In the genomic region with DNA sequence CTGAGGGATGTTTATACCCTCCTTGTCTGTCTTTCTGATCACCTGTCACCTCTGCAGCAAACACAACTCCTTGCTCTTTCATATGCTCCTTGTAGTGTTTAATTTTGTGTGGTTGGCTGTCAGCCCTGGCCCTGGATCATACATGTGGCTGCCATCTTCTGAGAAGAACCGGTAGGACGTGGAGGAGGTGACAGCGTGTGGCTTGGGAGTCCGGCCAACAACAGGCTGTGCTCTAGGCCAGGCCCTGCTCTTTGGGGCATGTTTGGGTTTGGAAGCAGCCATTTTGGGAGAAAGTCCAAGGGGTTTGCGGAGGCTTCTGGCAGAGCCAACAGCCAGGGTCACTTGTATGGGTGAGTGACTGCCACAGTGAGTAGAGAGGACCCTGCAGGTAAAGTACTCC, we compare ENCODE assay signal across 26 mouse cellular contexts. TPM values are rescaled to one million over a fixed set of nuclear protein-coding genes. Genes with fewer than 3 reads are reported as not detected.
DNase-seq lines count a peak whose midpoint lies in the region; ATAC-seq and TF ChIP-seq lines count a peak whose summit lies in the region.
"Had no signal": no experiment of that assay in that cellular context is flagged by ENCODE, and none has a peak within 500 bp of the region (broad histone marks: within the 10 kb centered on the region; RNA-seq: fewer than 3 reads in every experiment).

No protein-coding gene starts in this region.

- no peak for TF ChIP-seq CTCF in cerebellum, adult 2 months (IDR thresholded peaks at IDR 0.05; ENCODE audit: borderline replicate concordance, insufficient read depth, low read depth, low read length)

- H3K27ac ChIP-seq in cerebellum, adult 2 months (ENCODE audit: insufficient read depth, low read length): peak overlapping the region; percentile 83
- H3K27ac ChIP-seq: forebrain, embryonic 12.5 days; heart, embryonic 15.5 days; liver, embryonic 12.5 days; midbrain, embryonic 15.5 days had no signal

- peak; percentile 59 for ATAC-seq in cerebellum, adult (ENCODE audit: insufficient number of reproducible peaks, low FRiP score, low TSS enrichment)
- ATAC-seq in activated CD4-positive, CD25-positive, alpha-beta regulatory T cell, adult 4 months: no peak
- ATAC-seq: inflammation-experienced regulatory T-cells, adult 6 months; liver, embryonic 12.5 days; liver, postnatal 0 days; midbrain, embryonic 15.5 days had no signal

- DNase-seq in cerebellum, postnatal 4 days (ENCODE audit: low spot score in 2 of 2): no peak
- DNase-seq in left cerebral cortex, postnatal 4 days: peak; percentile 92
- DNase-seq in left cerebral cortex, postnatal 14 days (ENCODE audit: low spot score in 2 of 2): no peak
- peak; percentile 93 to 95 for DNase-seq in cerebellum, adult 2 months
- DNase-seq in cerebellum, postnatal 14 days: peak; percentile 94 to 97
- no peak for DNase-seq in urinary bladder, postnatal 25 days (ENCODE audit: low spot score)
- DNase-seq: adrenal gland, postnatal 10 days; gastrocnemius, postnatal 10 days; kidney, adult 2 months; kidney, postnatal 4 days; layer of hippocampus, adult 9-11 months; liver, postnatal 0 days; lung, postnatal 14 days; spleen, adult 18-20 months; thymus, postnatal 14 days had no signal

- H3K4me1 ChIP-seq in cerebellum, adult 2 months (ENCODE audit: control insufficient read depth, insufficient read depth, low read length): peaks cover 88% of the 10 kb centered on the region
- H3K4me1 ChIP-seq: heart, embryonic 15.5 days; liver, embryonic 12.5 days; midbrain, embryonic 15.5 days had no signal

- TF ChIP-seq POLR2A in cerebellum, adult 2 months (IDR thresholded peaks at IDR 0.05; ENCODE audit: borderline replicate concordance, insufficient read depth, low read length): no peak

- intact Hi-C loops in left cerebral cortex, postnatal 4 days (cut with DNase I): no loop called here
- intact Hi-C loops in left cerebral cortex, postnatal 14 days (cut with DNase I): no loop called here

- 5% methylated on average over 5 of the region's 5 CpGs for WGBS in cerebellum, adult 2 months

- H3K4me3 ChIP-seq in cerebellum, adult 2 months (replicated peaks; ENCODE audit: insufficient read depth, low read depth, low read length): no peak overlapping the region
- H3K4me3 ChIP-seq: erythroblast, embryonic 14.5 days; forebrain, embryonic 12.5 days; heart, embryonic 15.5 days; liver, embryonic 12.5 days; midbrain, embryonic 15.5 days had no signal

- H3K27me3 ChIP-seq in cerebellum, adult 2 months (ENCODE audit: control insufficient read depth, insufficient read depth, low read length): no peaks in the 10 kb centered on the region
- H3K27me3 ChIP-seq: midbrain, embryonic 15.5 days had no signal

RNA-seq across cellular contexts. Expression of gene Ppp2r2c, which starts 12.3 kb away (rescaled TPM):
- total RNA-seq in left cerebral cortex, postnatal 4 days (2021): 100 to 1,000 TPM; 271 to 272 TPM
- total RNA-seq in left cerebral cortex, postnatal 14 days (2021): 100 to 1,000 TPM; 455 to 479 TPM
- 259 and 273 TPM in 2 replicates for polyA plus RNA-seq in cerebellum, adult 2 months (2012; rRNA removed)
- polyA plus RNA-seq in activated CD4-positive, CD25-positive, alpha-beta regulatory T cell, adult 4 months (2017; shearing (Covaris generic)): not detected
- total RNA-seq: neutrophil, adult 5-6 weeks had no signal
- polyA plus RNA-seq: C2C12; erythroblast, embryonic 14.5 days; kidney, embryonic 16.5 days; liver, postnatal 0 days had no signal

RNA-seq across cellular contexts. Expression of gene Man2b2, which starts 50.2 kb away (rescaled TPM):
- total RNA-seq in left cerebral cortex, postnatal 4 days (2021): 10 to 100 TPM; 13.3 to 13.6 TPM
- 10 to 100 TPM; 22.7 to 22.8 TPM for total RNA-seq in left cerebral cortex, postnatal 14 days (2021)
- polyA plus RNA-seq in cerebellum, adult 2 months (2012; rRNA removed): 29.2 and 30.1 TPM in 2 replicates
- 10 to 100 TPM; 18.0 to 28.5 TPM for polyA plus RNA-seq in activated CD4-positive, CD25-positive, alpha-beta regulatory T cell, adult 4 months (2017; shearing (Covaris generic))

Comparison
In these comparisons a context has a peak if more than half of its experiments do, and no peak if none do; other contexts are left out.
1. DNase-seq: peak in left cerebral cortex, postnatal 4 days (single experiment), cerebellum, adult 2 months (2 of 2) and cerebellum, postnatal 14 days (2 of 2); none in cerebellum, postnatal 4 days (0 of 2), left cerebral cortex, postnatal 14 days (0 of 2) and urinary bladder, postnatal 25 days (single experiment).